Mouse (Mus musculus) midbrain, embryonic 11.5 days (tissue): ENCODE results near the gene Ndufa11. TPM values are rescaled to one million over a fixed set of nuclear protein-coding genes. Genes with fewer than 3 reads are reported as not detected.

ENCODE experiments used
- ATAC-seq: fragments of 200-750 bp; cut with Nextera tagmentation; 2 replicates; pipeline ENCODE4 v1.8.0; 2017; ENCODE audit warnings: moderate TSS enrichment, moderate library complexity; ENCODE audit not compliant: low FRiP score
- DNase-seq: peaks from one replicate; pipeline ENCODE4 v3.0.0; 2015; ENCODE audit warnings: low spot score; ENCODE audit errors: missing footprints
- H3K27ac ChIP-seq: fragments of 300-500 bp; sonication (generic); 2 replicates; pipeline ENCODE4 v1.5.1; 2014; ENCODE audit warnings: low read depth, low read length
- H3K27me3 ChIP-seq: fragments of 300-500 bp; sonication (generic); 2 replicates; pipeline ENCODE4 v1.6.1; 2014; ENCODE audit warnings: mild to moderate bottlenecking, low read length, moderate library complexity, mixed read lengths; ENCODE audit not compliant: control insufficient read depth, insufficient read depth
- H3K36me3 ChIP-seq: fragments of 300-500 bp; sonication (generic); 2 replicates; pipeline ENCODE4 v1.6.1; 2014; ENCODE audit warnings: mild to moderate bottlenecking, low read length, moderate library complexity, mixed read lengths; ENCODE audit not compliant: control insufficient read depth, insufficient read depth
- H3K4me1 ChIP-seq: fragments of 300-500 bp; sonication (generic); 2 replicates; pipeline ENCODE4 v1.6.1; 2014; ENCODE audit warnings: low read length; ENCODE audit not compliant: control insufficient read depth, insufficient read depth
- H3K4me2 ChIP-seq: fragments of 300-500 bp; sonication (generic); 2 replicates; pipeline ENCODE4 v1.6.1; 2014; ENCODE audit warnings: mild to moderate bottlenecking, moderate library complexity
- H3K4me3 ChIP-seq: fragments of 300-500 bp; sonication (generic); 2 replicates; pipeline ENCODE4 v1.5.1; 2014; ENCODE audit warnings: low read depth, low read length
- H3K9ac ChIP-seq: fragments of 300-500 bp; sonication (generic); 2 replicates; pipeline ENCODE4 v1.6.1; 2014; ENCODE audit warnings: low read length
- H3K9me3 ChIP-seq: fragments of 300-500 bp; sonication (generic); 2 replicates; pipeline ENCODE4 v1.6.1; 2016; ENCODE audit warnings: low read length; ENCODE audit not compliant: control insufficient read depth
- WGBS: fragments of 180-500 bp; shearing (Covaris S2); extraction: QIAGEN DNeasy Blood & Tissue Kit; methylation state at CpG from one replicate; pipeline ENCODE4 v1.1.7; 2014; 5-methylcytosine and 5-hydroxymethylcytosine counted together
- polyA plus RNA-seq: library from polyadenylated mRNA; unstranded; fragments of >200 nt; fragmentation: Nextera tagmentation; extraction: Ambion mirVana; gene quantifications from 2 replicates; pipeline ENCODE4 v1.2.1, GENCODE M21; 2014

The Ndufa11 gene
- polyA plus RNA-seq, 1 experiment from 2014 or later: 337 TPM

GRCm38 (mm10) chr17:56762769-56763731 is 45.5 kb downstream of the Ndufa11 start:
- no peak for ATAC-seq
- Histone ChIP-seq H3K4me3 (no peak overlapping the region), H3K4me2 (peak overlapping the region; percentile 67)

GRCm38 (mm10) chr17:56763741-56764250 is 46.2 kb downstream of the Ndufa11 start:
- H3K9me3 ChIP-seq: no peaks in the 10 kb centered on the region
- peaks cover 19% of the 10 kb centered on the region for H3K4me1 ChIP-seq
- DNase-seq (no peak), ATAC-seq (no peak)
- H3K4me2 ChIP-seq: peak overlapping the region; percentile 71
- H3K36me3 ChIP-seq: peaks cover 12% of the 10 kb centered on the region
- no peak overlapping the region for H3K9ac ChIP-seq
- H3K27ac ChIP-seq: no peak overlapping the region
- WGBS: 75% methylated on average over 8 of the region's 8 CpGs
- H3K4me3 ChIP-seq: peak overlapping the region; percentile 77
- no peaks in the 10 kb centered on the region; the same call in 1 of the 2 replicates for H3K27me3 ChIP-seq

More at GRCm38 (mm10) chr17:56762769-56763731, 45.5 kb downstream of the Ndufa11 start:
- peak overlapping the region; percentile 93 for H3K27ac ChIP-seq
- WGBS: 47% methylated on average over 27 of the region's 27 CpGs
- H3K9ac ChIP-seq: peak overlapping the region; percentile 62; the same call in 1 of the 2 replicates
- peak; percentile 96 for DNase-seq
- H3K27me3 ChIP-seq: no peaks in the 10 kb centered on the region; the same call in 1 of the 2 replicates
- no peaks in the 10 kb centered on the region for H3K9me3 ChIP-seq
- H3K4me1 ChIP-seq: peaks cover 19% of the 10 kb centered on the region
- H3K36me3 ChIP-seq: peaks cover 7% of the 10 kb centered on the region; the same call in 1 of the 2 replicates

GRCm38 (mm10) chr17:56764474-56765354 is 47.1 kb downstream of the Ndufa11 start, which contains the start of gene Dus3l:
Dus3l (plus strand) TSS chr17:56764757.
- Histone ChIP-seq H3K4me1 (peaks cover 19% of the 10 kb centered on the region), H3K27ac (peak within 1 kb of the TSS; percentile 90), H3K9me3 (no peaks in the 10 kb centered on the region), H3K27me3 (no peaks in the 10 kb centered on the region; the same call in 1 of the 2 replicates), H3K9ac (peak within 1 kb of the TSS; percentile 86), H3K4me3 (peak within 1 kb of the TSS; percentile 77), H3K4me2 (peak within 1 kb of the TSS; percentile 71), H3K36me3 (peaks cover 12% of the 10 kb centered on the region)
- 3% methylated on average over 55 of the region's 58 CpGs for WGBS
- peak; percentile 80 for ATAC-seq
- DNase-seq: peak; percentile 98

DNA sequence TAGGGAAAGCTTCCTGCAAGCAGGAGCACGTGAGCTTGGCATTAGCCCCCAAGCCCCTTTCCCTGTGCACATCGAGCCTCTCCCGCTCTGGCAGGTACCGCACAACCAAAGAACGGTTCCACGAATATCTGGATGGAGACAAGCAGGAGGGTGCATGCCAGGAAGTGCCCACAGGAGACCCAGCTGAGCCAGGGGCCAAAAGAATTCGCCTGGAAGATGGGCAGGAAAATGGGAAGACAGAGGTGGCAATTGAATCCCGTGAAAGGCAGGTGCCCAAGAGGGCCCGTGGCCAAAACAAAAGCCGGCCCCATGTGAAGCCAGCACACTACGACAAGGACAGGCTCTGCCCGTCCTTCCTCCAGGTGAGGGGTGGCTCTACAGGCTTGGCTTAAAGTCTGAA is 47.9 kb downstream of the Ndufa11 start:
- Histone ChIP-seq H3K4me1 (peaks cover 19% of the 10 kb centered on the region), H3K27me3 (no peaks in the 10 kb centered on the region; the same call in 1 of the 2 replicates), H3K4me2 (peak overlapping the region; percentile 71), H3K4me3 (peak overlapping the region; percentile 77), H3K27ac (no peak overlapping the region), H3K9me3 (no peaks in the 10 kb centered on the region), H3K36me3 (peaks cover 12% of the 10 kb centered on the region), H3K9ac (peak overlapping the region; percentile 86)
- ATAC-seq: 0 out of 2 replicates have a peak, but pooled peaks have one; percentile 1
- no peak for DNase-seq
- 60% methylated on average over 12 of the region's 12 CpGs for WGBS

- 94% methylated on average over 27 of the region's 27 CpGs for WGBS
- no peaks in the 10 kb centered on the region for H3K9me3 ChIP-seq
- H3K27ac ChIP-seq: no peak overlapping the region
- H3K4me1 ChIP-seq: peaks cover 16% of the 10 kb centered on the region
- no peak for ATAC-seq
- no peak overlapping the region for H3K9ac ChIP-seq
- H3K36me3 ChIP-seq: peaks cover 12% of the 10 kb centered on the region
- H3K4me2 ChIP-seq: no peak overlapping the region
- no peaks in the 10 kb centered on the region for H3K27me3 ChIP-seq
- no peak for DNase-seq
- no peak overlapping the region for H3K4me3 ChIP-seq
Observed at GRCm38 (mm10) chr17:56766631-56767405, 49.3 kb downstream of the Ndufa11 start.

- Histone ChIP-seq H3K4me1 (peaks cover 10% of the 10 kb centered on the region), H3K4me3 (no peak overlapping the region), H3K36me3 (peaks cover 12% of the 10 kb centered on the region), H3K9ac (no peak overlapping the region), H3K4me2 (no peak overlapping the region), H3K27me3 (no peaks in the 10 kb centered on the region), H3K27ac (no peak overlapping the region), H3K9me3 (no peaks in the 10 kb centered on the region)
- WGBS: 96% methylated on average over 29 of the region's 29 CpGs
- ATAC-seq (no peak), DNase-seq (no peak)
Observed at GRCm38 (mm10) chr17:56767531-56768135, 50.1 kb downstream of the Ndufa11 start.

DNA sequence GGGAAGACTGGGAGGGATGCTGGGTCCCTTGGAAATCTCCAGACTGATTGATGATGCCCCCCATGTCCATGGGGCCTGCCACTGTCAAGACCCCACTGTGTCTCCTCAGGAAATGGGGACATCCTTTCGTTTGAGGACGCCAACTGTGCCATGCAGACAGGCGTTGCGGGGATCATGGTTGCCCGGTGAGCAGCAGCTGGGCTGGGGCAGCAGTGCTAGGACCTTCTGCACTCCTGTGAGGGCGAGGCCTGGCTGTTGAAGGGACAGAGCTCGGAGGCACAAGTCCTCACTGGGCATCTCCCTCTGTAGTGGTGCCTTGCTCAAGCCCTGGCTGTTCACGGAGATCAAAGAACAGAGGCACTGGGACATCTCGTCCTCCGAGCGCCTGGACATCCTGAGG is 51.4 kb downstream of the Ndufa11 start:
- H3K27ac ChIP-seq: no peak overlapping the region
- H3K36me3 ChIP-seq: peaks cover 12% of the 10 kb centered on the region
- H3K9ac ChIP-seq: no peak overlapping the region
- H3K4me3 ChIP-seq: no peak overlapping the region
- no peak overlapping the region for H3K4me2 ChIP-seq
- no peaks in the 10 kb centered on the region for H3K9me3 ChIP-seq
- ATAC-seq (no peak), DNase-seq (no peak)
- peaks cover 5% of the 10 kb centered on the region for H3K4me1 ChIP-seq
- H3K27me3 ChIP-seq: no peaks in the 10 kb centered on the region
- 96% methylated on average over 11 of the region's 11 CpGs for WGBS

DNA sequence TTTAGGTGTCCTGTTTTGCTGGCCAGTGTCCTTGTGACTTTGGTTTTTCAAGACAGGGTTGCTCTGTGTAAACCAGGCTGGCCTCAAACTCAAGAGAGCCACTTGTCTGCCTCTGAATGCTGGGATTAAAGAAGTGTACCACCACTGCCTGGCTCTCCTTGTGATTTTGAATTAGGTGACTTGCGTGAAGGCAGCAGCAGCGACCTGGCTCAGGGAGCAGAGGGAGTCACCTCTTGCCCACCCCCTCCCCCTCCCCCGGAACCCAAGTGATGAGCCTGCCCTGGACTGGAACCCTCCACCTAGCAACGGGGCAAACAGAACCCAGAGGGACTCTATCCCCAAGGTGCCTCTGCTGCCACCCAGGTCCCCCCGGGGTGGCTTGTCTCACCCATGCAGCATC is 52.4 kb downstream of the Ndufa11 start, which contains the start of gene Prr22:
Gene Prr22, plus strand, starts transcription at position 301 of the 400 bp plus-strand sequence.
- ATAC-seq (no peak), DNase-seq (no peak)
- Histone ChIP-seq H3K9ac (no peak within 1 kb of the TSS), H3K4me1 (peaks cover 5% of the 10 kb centered on the region), H3K36me3 (peaks cover 12% of the 10 kb centered on the region), H3K9me3 (no peaks in the 10 kb centered on the region), H3K4me2 (no peak within 1 kb of the TSS), H3K27ac (no peak within 1 kb of the TSS), H3K4me3 (no peak within 1 kb of the TSS), H3K27me3 (no peaks in the 10 kb centered on the region)
- 93% methylated on average over 5 of the region's 5 CpGs for WGBS
